Mouse (Mus musculus) lung, embryonic 14.5 days (tissue): ENCODE results near the gene Aff3. TPM values are rescaled to one million over a fixed set of nuclear protein-coding genes. Genes with fewer than 3 reads are reported as not detected.

Experiments used
- ATAC-seq: fragments of 200-750 bp; cut with Nextera tagmentation; 2 replicates; pipeline ENCODE4 v1.8.0; 2017; ENCODE audit warnings: mild to moderate bottlenecking, moderate TSS enrichment, moderate library complexity; ENCODE audit not compliant: insufficient read depth
- DNase-seq: peaks from one replicate; pipeline ENCODE4 v3.0.0-alpha.2; 2015
- H3K27ac ChIP-seq: fragments of 300-500 bp; sonication (generic); 2 replicates; pipeline ENCODE4 v1.5.1; 2014; ENCODE audit warnings: low read depth, mild to moderate bottlenecking, moderate library complexity
- H3K27me3 ChIP-seq: fragments of 300-500 bp; sonication (generic); 2 replicates; pipeline ENCODE4 v1.6.1; 2014; ENCODE audit warnings: low read length, control low read depth; ENCODE audit not compliant: insufficient read depth
- H3K36me3 ChIP-seq: fragments of 300-500 bp; sonication (generic); 2 replicates; pipeline ENCODE4 v1.6.1; 2014; ENCODE audit warnings: control low read depth; ENCODE audit not compliant: insufficient read depth
- H3K4me1 ChIP-seq: fragments of 300-500 bp; sonication (generic); 2 replicates; pipeline ENCODE4 v1.6.1; 2014; ENCODE audit warnings: antibody characterized with exemption, control low read depth; ENCODE audit not compliant: insufficient read depth
- H3K4me2 ChIP-seq: fragments of 300-500 bp; sonication (generic); 2 replicates; pipeline ENCODE4 v1.6.1; 2014; ENCODE audit warnings: mild to moderate bottlenecking
- H3K4me3 ChIP-seq: fragments of 300-500 bp; sonication (generic); 2 replicates; pipeline ENCODE4 v1.5.1; 2014; ENCODE audit warnings: low read depth, low read length
- H3K9ac ChIP-seq: fragments of 300-500 bp; sonication (generic); 2 replicates; pipeline ENCODE4 v1.6.1; 2014
- H3K9me3 ChIP-seq: fragments of 300-500 bp; sonication (generic); 2 replicates; pipeline ENCODE4 v1.6.1; 2016; ENCODE audit warnings: low read depth, low read length, control low read depth
- CTCF ChIP-seq: IDR thresholded peaks from 2 replicates; pipeline ENCODE4 v1.5.1; 2016; ENCODE audit warnings: antibody characterized with exemption, low read depth
- WGBS: fragments of 180-500 bp; shearing (Covaris S2); extraction: QIAGEN DNeasy Blood & Tissue Kit; methylation state at CpG from one replicate; pipeline ENCODE4 v1.1.7; 2014; 5-methylcytosine and 5-hydroxymethylcytosine counted together
- polyA plus RNA-seq: library from polyadenylated mRNA; unstranded; fragments of >200 nt; fragmentation: Nextera tagmentation; extraction: Ambion mirVana; gene quantifications from 2 replicates; pipeline ENCODE4 v1.2.1, GENCODE M21; 2014

The Aff3 gene
- polyA plus RNA-seq, 1 experiment from 2014 or later = 15.2 TPM

DNA sequence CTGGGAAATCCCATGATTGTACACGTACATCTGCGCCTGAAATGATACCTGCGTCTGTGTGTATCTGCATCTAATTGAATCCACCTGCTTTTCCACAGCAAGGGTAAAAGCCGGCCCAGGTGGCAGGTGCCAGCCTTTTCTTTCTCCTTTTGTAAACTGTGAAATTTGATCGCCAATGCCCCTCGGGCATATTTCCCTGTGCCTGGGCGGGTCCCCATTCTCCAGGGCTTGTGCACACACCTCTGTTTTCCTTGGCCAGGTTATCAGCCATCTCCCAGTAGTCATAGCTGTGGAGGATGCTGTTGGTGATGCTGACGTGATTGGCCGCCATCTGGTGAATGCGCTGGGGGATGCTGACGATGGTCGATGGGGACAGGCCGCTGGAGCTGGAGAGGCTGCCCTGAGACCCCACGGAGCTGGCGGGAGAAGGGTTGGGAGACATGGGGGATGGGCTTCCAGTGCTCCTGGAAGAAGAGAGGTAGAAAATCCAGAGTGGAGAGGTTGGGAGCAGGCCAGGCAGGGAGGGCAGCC, 483.7 kb downstream of the Aff3 start:
- ATAC-seq (no peak), DNase-seq (no peak)
- Histone ChIP-seq H3K27ac (no peak overlapping the region), H3K9ac (no peak overlapping the region), H3K27me3 (no peaks in the 10 kb centered on the region), H3K4me3 (no peak overlapping the region), H3K4me2 (no peak overlapping the region), H3K9me3 (no peaks in the 10 kb centered on the region), H3K36me3 (peaks cover 15% of the 10 kb centered on the region; the same call in 1 of the 2 replicates), H3K4me1 (no peaks in the 10 kb centered on the region)
- no peak for TF ChIP-seq CTCF
- WGBS = 73% methylated on average over 15 of the region's 15 CpGs

DNA sequence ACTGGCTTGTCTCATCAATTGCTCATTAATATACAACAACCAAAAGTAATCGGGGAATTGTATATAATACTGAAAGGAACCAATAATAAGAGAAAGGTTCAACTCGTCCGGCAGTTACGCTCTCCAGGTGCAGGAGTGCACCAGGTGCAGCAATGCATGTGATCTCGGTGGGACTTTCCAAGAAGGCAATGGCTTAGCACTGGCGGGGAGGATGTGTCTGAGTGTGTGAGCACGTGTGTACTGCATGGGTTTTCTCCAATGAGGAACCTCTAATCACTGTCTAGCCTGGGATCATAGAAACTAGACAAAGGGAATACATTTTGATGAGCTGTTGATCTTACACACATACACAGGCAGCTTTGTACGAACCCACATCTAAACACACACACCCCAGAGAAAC, 485.8 kb downstream of the Aff3 start:
- H3K36me3 ChIP-seq = peaks cover 8% of the 10 kb centered on the region; the same call in 1 of the 2 replicates
- 81% methylated on average over 8 of the region's 8 CpGs for WGBS
- no peak for ATAC-seq

DNA sequence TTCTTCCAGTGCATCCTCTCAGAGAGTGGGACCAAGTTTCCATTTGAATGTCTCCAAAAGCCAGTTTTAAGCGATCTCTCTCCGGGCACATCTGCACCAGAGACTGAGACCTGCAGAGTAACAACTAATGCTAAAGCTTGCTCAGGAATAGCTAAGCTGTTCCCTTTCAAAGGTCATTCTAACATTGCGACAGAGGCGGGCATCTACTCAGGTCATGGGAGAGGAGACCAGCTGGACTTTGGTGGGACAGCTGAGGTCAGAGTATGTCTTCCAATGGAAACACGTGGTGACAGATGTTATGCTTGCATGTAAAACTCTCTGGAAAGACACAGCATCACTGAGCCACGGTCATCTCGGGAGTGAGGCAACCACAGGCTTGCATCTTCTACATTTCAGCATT, 488.7 kb downstream of the Aff3 start:
- DNase-seq = no peak
- WGBS = 88% methylated on average over 7 of the region's 7 CpGs

More for the DNA sequence above, 485.8 kb downstream of the Aff3 start:
- no peaks in the 10 kb centered on the region for H3K4me1 ChIP-seq
- no peak overlapping the region for H3K9ac ChIP-seq
- no peaks in the 10 kb centered on the region for H3K9me3 ChIP-seq
- H3K27ac ChIP-seq = no peak overlapping the region
- no peak overlapping the region for H3K4me2 ChIP-seq
- no peak overlapping the region for H3K4me3 ChIP-seq
- no peak for TF ChIP-seq CTCF
- DNase-seq = no peak
- H3K27me3 ChIP-seq = no peaks in the 10 kb centered on the region

DNA sequence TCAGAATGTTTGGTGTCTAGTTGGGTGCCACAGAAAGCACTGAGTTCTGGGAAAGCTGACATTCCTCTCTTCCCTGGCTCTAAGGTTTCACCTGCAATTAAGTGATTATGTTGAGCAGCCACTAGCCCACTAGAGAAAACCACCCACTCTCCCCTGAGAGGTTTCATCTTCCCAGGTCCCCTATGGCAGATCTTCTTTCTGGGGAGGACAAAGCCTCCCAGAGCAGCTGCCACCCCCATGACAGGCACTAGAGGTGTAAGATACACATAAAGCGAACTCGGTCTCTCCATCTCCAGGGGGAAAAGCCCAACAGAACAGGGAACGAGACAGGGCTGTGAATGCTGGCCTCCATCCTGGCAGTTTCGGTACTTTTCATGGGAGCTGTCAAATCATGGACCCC, 492.9 kb downstream of the Aff3 start:
- ATAC-seq (no peak), DNase-seq (no peak)
- no peaks in the 10 kb centered on the region for H3K36me3 ChIP-seq
- H3K9ac ChIP-seq = no peak overlapping the region
- H3K4me3 ChIP-seq = no peak overlapping the region
- H3K27me3 ChIP-seq = no peaks in the 10 kb centered on the region
- no peak overlapping the region for H3K4me2 ChIP-seq
- no peak overlapping the region for H3K27ac ChIP-seq
- no peaks in the 10 kb centered on the region for H3K9me3 ChIP-seq
- TF ChIP-seq CTCF = no peak
- WGBS = 69% methylated on average over 4 of the region's 4 CpGs
- H3K4me1 ChIP-seq = no peaks in the 10 kb centered on the region

More for the DNA sequence above, 488.7 kb downstream of the Aff3 start:
- TF ChIP-seq CTCF = no peak
- no peaks in the 10 kb centered on the region for H3K27me3 ChIP-seq
- H3K9me3 ChIP-seq = no peaks in the 10 kb centered on the region
- peaks cover 2% of the 10 kb centered on the region; the same call in 1 of the 2 replicates for H3K36me3 ChIP-seq
- no peak overlapping the region for H3K4me2 ChIP-seq
- H3K4me1 ChIP-seq = no peaks in the 10 kb centered on the region
- no peak overlapping the region for H3K27ac ChIP-seq
- H3K9ac ChIP-seq = no peak overlapping the region
- no peak overlapping the region for H3K4me3 ChIP-seq
- ATAC-seq = no peak

DNA sequence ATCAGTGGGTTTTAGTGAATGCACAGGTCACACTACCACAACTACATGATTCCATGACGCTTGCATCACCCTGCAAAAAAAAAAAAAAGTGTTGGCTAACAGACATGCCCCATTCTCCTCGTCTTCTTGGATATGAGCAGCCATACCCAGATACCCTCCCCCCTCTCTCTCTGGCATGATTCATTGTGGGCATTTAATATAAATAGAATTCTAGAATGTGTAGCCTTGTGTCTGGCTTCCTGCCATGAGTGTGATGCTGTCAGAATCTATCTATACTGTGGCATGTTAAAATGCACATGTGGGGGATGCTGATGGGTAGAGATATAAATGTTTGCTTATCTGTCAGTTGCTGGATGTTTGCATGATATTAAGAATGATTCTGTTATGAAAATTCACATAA, 499.1 kb downstream of the Aff3 start:
- no peak overlapping the region for H3K9ac ChIP-seq
- no peak overlapping the region for H3K4me2 ChIP-seq
- no peak overlapping the region for H3K4me3 ChIP-seq
- no peaks in the 10 kb centered on the region for H3K9me3 ChIP-seq
- no peaks in the 10 kb centered on the region for H3K4me1 ChIP-seq
- H3K36me3 ChIP-seq = no peaks in the 10 kb centered on the region
- H3K27me3 ChIP-seq = no peaks in the 10 kb centered on the region
- DNase-seq (peak; percentile 33), ATAC-seq (no peak)
- WGBS = 38% methylated on average over 2 of the region's 2 CpGs
- no peak for TF ChIP-seq CTCF
- H3K27ac ChIP-seq = no peak overlapping the region

DNA sequence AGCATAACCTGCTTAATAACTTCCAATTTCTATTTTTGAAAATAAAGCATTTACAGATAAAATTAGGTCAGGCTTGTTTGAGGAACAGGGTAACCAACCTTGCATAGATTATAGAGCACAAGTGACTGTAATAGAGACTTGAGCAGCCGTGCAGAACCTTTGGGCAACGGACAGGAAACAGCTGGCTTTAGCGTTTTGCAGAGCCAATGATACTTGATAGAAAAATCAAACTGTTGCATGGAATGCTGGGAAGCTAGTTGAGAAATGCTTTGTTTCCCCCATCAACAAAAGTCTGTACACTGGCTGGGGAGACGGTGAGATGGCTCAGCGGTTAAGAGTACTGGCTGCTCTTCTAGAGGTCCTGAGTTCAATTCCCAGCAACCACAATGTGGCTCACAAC, 514.7 kb downstream of the Aff3 start:
- Histone ChIP-seq H3K27ac (no peak overlapping the region), H3K4me1 (no peaks in the 10 kb centered on the region), H3K4me2 (no peak overlapping the region), H3K27me3 (no peaks in the 10 kb centered on the region), H3K36me3 (no peaks in the 10 kb centered on the region), H3K9me3 (no peaks in the 10 kb centered on the region), H3K9ac (no peak overlapping the region), H3K4me3 (no peak overlapping the region)
- 78% methylated on average over 5 of the region's 5 CpGs for WGBS
- no peak for TF ChIP-seq CTCF
- DNase-seq = no peak
- ATAC-seq = no peak

DNA sequence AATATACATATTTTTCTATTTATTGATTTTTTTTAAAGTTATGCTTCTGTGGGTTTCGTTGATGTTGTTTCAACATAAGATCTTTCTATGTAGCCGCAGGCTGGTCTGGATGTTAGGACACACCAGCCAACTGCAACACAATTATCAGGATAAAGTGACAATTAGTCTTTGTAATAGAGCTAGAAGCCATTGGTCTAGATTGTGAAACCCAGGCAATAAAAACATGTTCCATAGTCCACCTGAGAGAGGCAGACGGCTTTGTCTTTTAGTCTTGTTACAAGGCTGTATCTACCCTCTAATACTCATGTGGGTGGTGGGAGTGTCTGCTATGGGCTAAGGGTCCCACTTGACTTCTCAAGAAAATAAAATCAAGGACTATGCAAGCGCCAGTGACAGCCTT, 518.7 kb downstream of the Aff3 start:
- no peak for DNase-seq
- Histone ChIP-seq H3K4me2 (no peak overlapping the region), H3K27ac (no peak overlapping the region), H3K36me3 (no peaks in the 10 kb centered on the region), H3K9me3 (no peaks in the 10 kb centered on the region), H3K9ac (no peak overlapping the region), H3K27me3 (no peaks in the 10 kb centered on the region), H3K4me3 (no peak overlapping the region), H3K4me1 (no peaks in the 10 kb centered on the region)
- no peak for ATAC-seq
- TF ChIP-seq CTCF = no peak
- 93% methylated on average over 4 of the region's 4 CpGs for WGBS

DNA sequence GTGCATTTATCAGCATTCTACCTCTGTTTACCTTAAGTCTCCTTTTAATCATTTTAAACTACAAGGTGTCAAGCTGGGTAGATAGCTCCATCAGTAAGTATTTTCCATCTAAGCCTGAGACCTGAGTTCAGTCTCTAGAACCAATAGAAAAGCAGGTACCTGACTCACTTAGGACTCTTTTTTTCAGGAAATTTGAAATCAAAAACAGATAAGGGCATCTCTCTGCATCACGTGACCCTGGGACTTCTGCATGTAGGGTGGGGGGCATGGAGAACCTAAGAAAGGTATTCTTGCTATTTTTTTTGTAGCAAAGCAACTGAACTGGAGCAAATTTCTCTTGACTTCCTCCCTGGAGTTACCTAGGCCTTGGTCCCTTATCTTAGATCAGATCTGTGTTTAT, 523.4 kb downstream of the Aff3 start:
- Histone ChIP-seq H3K36me3 (no peaks in the 10 kb centered on the region), H3K27me3 (no peaks in the 10 kb centered on the region), H3K4me3 (no peak overlapping the region), H3K4me1 (no peaks in the 10 kb centered on the region), H3K9me3 (no peaks in the 10 kb centered on the region), H3K27ac (no peak overlapping the region), H3K9ac (no peak overlapping the region), H3K4me2 (no peak overlapping the region)
- ATAC-seq = no peak
- TF ChIP-seq CTCF = no peak
- no peak for DNase-seq
- 81% methylated on average over 1 of the region's 1 CpGs for WGBS
